Mouse (Mus musculus): Measurements from ENCODE around the gene Calr3.

Calr3 gene

GRCm38 (mm10) chr8:72438248-72439015, 5.2 kb downstream of the Calr3 start:
- no peak for DNase-seq (ENCODE audit: low spot score)

GRCm38 (mm10) chr8:72434952-72435351, 8.7 kb downstream of the Calr3 start:
- peak; percentile 61 for DNase-seq (ENCODE audit: low spot score)

- DNase-seq (ENCODE audit: low spot score): peak; percentile 28
These were observed 14.0 kb downstream of the Calr3 start for GRCm38 (mm10) chr8:72429676-72430075.

GRCm38 (mm10) chr8:72422926-72423325, 20.7 kb downstream of the Calr3 start:
- DNase-seq (ENCODE audit: low spot score): no peak

GRCm38 (mm10) chr8:72421362-72422335, 22.0 kb downstream of the Calr3 start, which contains the start of gene Eps15l1:
TSS of gene Eps15l1 (minus strand) at chr8:72421460.
- DNase-seq (ENCODE audit: low spot score): peak; percentile 98

- peak; percentile 36 for DNase-seq (ENCODE audit: low spot score)
These were observed 22.9 kb downstream of the Calr3 start for GRCm38 (mm10) chr8:72420571-72421361.

GRCm38 (mm10) chr8:72418073-72418472, 25.6 kb downstream of the Calr3 start:
- DNase-seq (ENCODE audit: low spot score): no peak

GRCm38 (mm10) chr8:72415252-72415651, 28.4 kb downstream of the Calr3 start:
- DNase-seq (ENCODE audit: low spot score): no peak

GRCm38 (mm10) chr8:72413839-72414238, 29.8 kb downstream of the Calr3 start:
- no peak for DNase-seq (ENCODE audit: low spot score)

GRCm38 (mm10) chr8:72409443-72409842, 34.2 kb downstream of the Calr3 start:
- no peak for DNase-seq (ENCODE audit: low spot score)

GRCm38 (mm10) chr8:72407878-72408277, 35.8 kb downstream of the Calr3 start:
- DNase-seq (ENCODE audit: low spot score): no peak

- DNase-seq (ENCODE audit: low spot score): no peak
These were observed 40.7 kb downstream of the Calr3 start for GRCm38 (mm10) chr8:72402981-72403380.

- DNase-seq (ENCODE audit: low spot score): no peak
These were observed 42.3 kb downstream of the Calr3 start for GRCm38 (mm10) chr8:72401381-72401780.

GRCm38 (mm10) chr8:72385737-72386136, 57.9 kb downstream of the Calr3 start:
- no peak for DNase-seq (ENCODE audit: low spot score)

GRCm38 (mm10) chr8:72382395-72382794, 61.3 kb downstream of the Calr3 start:
- no peak for DNase-seq (ENCODE audit: low spot score)

- DNase-seq (ENCODE audit: low spot score): no peak
These were observed 63.0 kb downstream of the Calr3 start for GRCm38 (mm10) chr8:72380656-72381055.

- no peak for DNase-seq (ENCODE audit: low spot score)
These were observed 66.8 kb downstream of the Calr3 start for GRCm38 (mm10) chr8:72376900-72377299.

GRCm38 (mm10) chr8:72376309-72376708, 67.4 kb downstream of the Calr3 start:
- DNase-seq (ENCODE audit: low spot score): no peak

GRCm38 (mm10) chr8:72375161-72375560, 68.5 kb downstream of the Calr3 start:
- no peak for DNase-seq (ENCODE audit: low spot score)

Measured in urinary bladder, postnatal 25 days (tissue).